Mouse (Mus musculus) urinary bladder, adult 18-20 months (tissue): ENCODE measurements at regions not wholly inside any gene's neighbourhood (a gene's known extent, or its start where the extent isn't known, plus 50 kb on each side); places are given as distances from the start of the nearest gene placed in this dataset.

Experiments used
- DNase-seq, 2 experiments: peaks; one replicate each; pipeline ENCODE4 v3.0.0; 2022; ENCODE audit warnings: low spot score in 2 of 2, mixed read lengths in 2 of 2

- DNase-seq = no peak
Measured at GRCm38 (mm10) chr15:60630756-60631402, 222.7 kb downstream of the Fam84b start.

GRCm38 (mm10) chr15:60618801-60619200 lies 234.8 kb downstream of the Fam84b start:
- no peak for DNase-seq

DNA sequence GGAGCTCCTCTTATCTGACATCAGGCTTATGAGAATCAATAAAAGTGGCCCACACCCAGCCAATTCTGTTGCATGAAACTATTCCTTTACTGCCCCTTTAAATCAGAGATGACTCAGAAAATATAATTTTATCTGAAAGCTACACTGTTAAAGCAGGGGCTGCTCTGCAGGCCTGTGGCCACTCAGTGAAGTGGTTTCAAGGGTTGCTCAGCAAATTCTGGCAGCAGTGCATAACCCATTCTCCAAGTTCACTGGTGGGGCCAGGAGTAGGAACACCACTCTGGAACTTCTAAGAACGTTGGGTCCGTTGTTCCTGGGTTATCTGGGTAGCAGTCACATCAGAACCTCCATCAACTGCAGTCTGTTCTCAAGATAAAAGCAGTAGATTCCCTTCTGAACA lies 236.2 kb downstream of the Fam84b start:
- no peak for DNase-seq

- DNase-seq = no peak
Measured at GRCm38 (mm10) chr15:60601885-60602284, 251.7 kb downstream of the Fam84b start.

DNA sequence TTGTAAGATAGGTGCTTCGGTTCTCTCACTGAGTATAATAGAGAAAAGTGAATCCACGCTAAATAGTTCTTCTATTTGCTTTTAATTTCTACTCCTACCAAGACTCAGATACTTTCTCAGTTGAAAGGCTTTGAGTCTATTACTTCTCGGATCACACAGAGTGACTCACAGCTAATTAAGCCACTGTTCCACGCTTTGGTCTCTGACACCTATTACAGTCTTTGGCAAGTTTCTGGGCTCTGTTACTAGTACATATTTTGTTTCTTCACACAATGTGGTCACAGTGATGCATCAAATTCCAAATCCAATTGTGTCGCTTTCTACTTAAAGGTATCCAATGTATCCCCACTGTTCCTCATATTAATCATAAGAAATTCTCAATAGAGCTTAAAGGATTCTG lies 276.5 kb downstream of the Fam84b start:
- DNase-seq = no peak

GRCm38 (mm10) chr15:60566267-60566666 lies 287.3 kb downstream of the Fam84b start:
- no peak for DNase-seq

DNA sequence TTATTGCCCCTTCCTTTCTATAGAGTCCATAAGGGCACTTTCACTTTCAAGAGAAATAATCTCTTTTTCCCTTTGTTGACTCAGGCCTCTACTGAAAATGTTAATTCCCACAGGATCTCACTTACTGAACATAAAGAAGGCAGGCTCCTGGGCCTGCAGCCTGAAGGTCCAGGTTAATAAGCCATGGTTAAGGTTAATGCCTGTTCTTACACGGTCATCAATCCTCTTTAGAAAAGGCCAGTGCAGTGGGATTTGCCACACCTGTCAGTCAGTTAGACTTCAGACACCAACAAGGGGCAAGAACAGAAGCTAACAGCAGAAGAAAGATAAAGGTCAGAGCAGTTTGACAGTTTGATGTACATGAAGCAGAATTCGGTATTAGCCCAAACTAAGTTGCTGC lies 288.6 kb downstream of the Fam84b start:
- DNase-seq = no peak

DNA sequence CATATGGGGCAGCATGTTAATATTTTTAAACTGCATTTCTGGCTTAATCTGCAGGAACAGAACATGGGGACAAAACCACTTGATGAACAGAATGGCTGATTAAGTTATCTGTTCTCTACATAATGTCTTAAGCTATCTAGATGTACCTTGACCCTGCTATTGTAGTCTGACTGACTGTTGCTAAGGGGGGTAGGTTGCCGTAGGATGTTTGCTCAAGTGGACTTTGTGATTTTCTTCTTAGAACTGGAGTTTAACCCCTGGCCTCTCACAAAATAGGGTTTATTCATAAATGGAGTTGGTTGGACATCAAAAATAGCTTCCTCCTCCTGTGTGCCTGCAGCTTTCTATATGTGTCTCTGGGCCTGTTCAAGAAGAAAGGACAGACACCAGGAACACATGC lies 292.9 kb downstream of the Fam84b start:
- DNase-seq = no peak

DNA sequence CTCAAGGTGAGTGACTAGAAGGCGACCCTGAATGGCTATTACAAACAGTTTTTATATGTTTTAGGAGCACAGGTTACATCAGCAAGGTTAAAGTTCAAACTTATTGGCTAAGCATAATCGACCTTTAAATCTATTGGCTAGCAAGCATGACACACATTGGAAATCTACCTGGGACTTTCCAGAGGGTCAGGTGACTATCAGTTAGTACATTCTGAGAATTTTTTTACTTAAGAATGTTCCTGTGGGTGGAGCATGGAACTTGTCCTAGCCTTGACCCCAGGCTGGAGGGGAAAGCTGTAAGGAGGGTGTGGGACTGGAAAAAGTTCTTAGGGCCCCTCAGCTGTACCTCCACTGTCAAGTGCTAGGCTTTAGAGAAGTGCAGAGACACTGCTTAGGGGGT lies 297.9 kb downstream of the Fam84b start:
- DNase-seq = no peak

DNA sequence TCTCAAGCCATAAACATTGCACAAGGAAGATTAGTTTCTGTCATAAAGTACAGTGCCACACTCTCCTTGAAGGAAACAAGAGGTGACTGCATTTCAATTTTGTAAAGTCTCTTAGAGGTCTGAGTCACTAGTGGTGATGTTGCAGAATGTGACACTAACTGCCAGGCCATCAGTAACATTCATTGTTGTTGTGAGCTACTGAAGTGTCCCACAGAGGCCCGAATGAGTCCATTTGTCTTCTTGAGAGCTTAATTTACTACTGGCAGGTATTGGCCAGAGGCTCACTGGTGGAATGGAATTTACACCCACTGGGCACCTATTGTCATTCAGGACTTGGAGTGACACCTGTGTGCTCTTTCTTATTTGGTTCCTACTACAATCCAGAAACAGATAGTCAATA lies 299.0 kb downstream of the Fam84b start:
- no peak for DNase-seq

GRCm38 (mm10) chr15:60548045-60548444 lies 305.5 kb downstream of the Fam84b start:
- no peak for DNase-seq

GRCm38 (mm10) chr15:60537191-60537590 lies 316.4 kb downstream of the Fam84b start:
- no peak for DNase-seq

- DNase-seq = no peak
Measured at GRCm38 (mm10) chr15:60534701-60535100, 318.9 kb downstream of the Fam84b start.

GRCm38 (mm10) chr15:60516810-60517209 lies 336.8 kb downstream of the Fam84b start:
- DNase-seq = no peak

DNA sequence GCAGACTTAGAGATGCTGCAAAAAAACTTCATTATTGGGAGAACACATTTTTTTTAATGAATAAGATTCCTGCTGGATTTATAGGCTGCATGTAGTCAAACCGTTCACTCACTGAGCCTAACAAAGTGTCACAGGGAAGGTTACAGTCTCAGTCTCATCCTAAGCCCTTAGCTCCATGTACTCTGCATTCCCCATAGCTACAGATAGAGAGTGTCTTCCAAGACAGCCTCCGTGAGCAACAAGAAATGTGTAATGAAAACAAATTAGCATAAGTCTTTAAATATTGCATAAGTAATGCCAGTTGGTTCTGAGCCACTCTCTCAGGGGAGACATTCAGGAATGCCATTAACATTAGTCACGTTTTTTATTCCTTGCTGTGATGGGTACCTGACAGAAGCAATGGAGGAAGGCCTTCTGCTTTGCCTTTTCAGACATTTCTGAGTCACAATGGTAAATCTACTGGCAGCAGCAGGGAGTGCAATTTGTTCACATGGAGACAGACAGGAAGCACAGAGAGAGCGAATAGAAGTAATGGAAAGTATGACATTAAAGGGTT lies 376.7 kb downstream of the Fam84b start:
- no peak for DNase-seq

DNA sequence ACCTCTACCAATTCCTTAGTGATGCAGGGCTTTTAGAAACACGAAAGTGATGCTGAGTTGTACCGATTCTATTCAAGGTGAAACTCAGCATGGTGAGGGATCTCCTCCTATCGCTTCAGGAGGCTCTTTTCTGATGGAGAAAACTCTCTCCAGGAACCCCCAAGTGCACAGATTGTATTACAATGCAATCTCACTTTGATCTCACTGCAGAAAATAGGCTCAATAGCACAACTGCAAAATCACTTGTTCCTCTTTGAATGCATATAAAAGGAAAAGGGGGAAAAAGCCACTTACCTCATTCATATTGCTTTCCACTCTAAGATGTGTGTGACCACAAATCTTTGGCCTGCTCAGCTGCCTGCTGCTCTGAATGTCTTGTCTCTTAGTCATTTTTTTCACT lies 378.5 kb downstream of the Fam84b start:
- DNase-seq = no peak

GRCm38 (mm10) chr15:60431916-60432315 lies 415.5 kb upstream of the 4933412E24Rik start:
- DNase-seq = no peak

- no peak for DNase-seq
Measured at GRCm38 (mm10) chr15:60419081-60419480, 402.7 kb upstream of the 4933412E24Rik start.

GRCm38 (mm10) chr15:60392267-60392666 lies 375.9 kb upstream of the 4933412E24Rik start:
- DNase-seq = no peak

DNA sequence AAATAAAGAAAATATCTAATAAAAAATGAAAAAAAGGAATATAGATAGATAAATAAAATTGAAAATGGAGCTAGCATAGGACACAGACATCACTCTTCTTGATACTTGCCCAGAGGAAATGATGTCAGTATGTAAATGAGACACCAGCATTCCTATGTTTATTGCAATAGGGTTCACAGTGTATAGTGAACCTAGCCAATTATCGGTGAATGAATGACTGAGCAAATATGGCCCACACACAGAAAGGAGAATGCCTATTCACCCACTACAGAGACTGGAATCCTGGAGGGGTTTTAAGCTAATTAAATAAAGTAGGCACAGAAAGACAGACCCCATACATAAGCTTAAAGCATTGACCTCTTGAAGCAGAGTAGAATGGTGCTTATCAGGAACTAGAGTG lies 373.9 kb upstream of the 4933412E24Rik start:
- no peak for DNase-seq

- DNase-seq = no peak
Measured at GRCm38 (mm10) chr15:60387962-60388361, 371.5 kb upstream of the 4933412E24Rik start.
